Mouse (Mus musculus): Measurements from ENCODE around the gene Esrrg. TPM values are rescaled to one million over a fixed set of nuclear protein-coding genes. Genes with fewer than 3 reads are reported as not detected.
A peak's percentile ranks its signal among the peaks of the same experiment; 100 is the strongest.

The Esrrg gene
- polyA plus RNA-seq, 1 experiment from 2014 or later = 31.6 TPM

- no peaks in the 10 kb centered on the region for H3K27me3 ChIP-seq (replicated peaks)
- H3K4me1 ChIP-seq = no peaks in the 10 kb centered on the region
- no peak overlapping the region for H3K9ac ChIP-seq (replicated peaks)
- H3K4me3 ChIP-seq (replicated peaks) = no peak overlapping the region
- no peaks in the 10 kb centered on the region for H3K9me3 ChIP-seq (replicated peaks)
- H3K27ac ChIP-seq (replicated peaks) = no peak overlapping the region
- H3K36me3 ChIP-seq = no peaks in the 10 kb centered on the region
- ATAC-seq (ENCODE audit: low FRiP score) = no peak
- WGBS = 38% methylated on average over 6 of the region's 6 CpGs
- no peak overlapping the region for H3K4me2 ChIP-seq
These were observed 499.4 kb downstream of the Esrrg start for GRCm38 (mm10) chr1:188107946-188108345.

GRCm38 (mm10) chr1:188111552-188111951 lies 503.0 kb downstream of the Esrrg start:
- Histone ChIP-seq H3K4me3 (replicated peaks) (no peak overlapping the region), H3K9me3 (replicated peaks) (no peaks in the 10 kb centered on the region), H3K4me1 (no peaks in the 10 kb centered on the region), H3K9ac (replicated peaks) (no peak overlapping the region), H3K36me3 (no peaks in the 10 kb centered on the region), H3K27me3 (replicated peaks) (no peaks in the 10 kb centered on the region), H3K27ac (replicated peaks) (no peak overlapping the region), H3K4me2 (no peak overlapping the region)
- WGBS = 76% methylated on average over 3 of the region's 3 CpGs
- no peak for ATAC-seq (ENCODE audit: low FRiP score)

- no peak for ATAC-seq (ENCODE audit: low FRiP score)
- WGBS = 69% methylated on average over 3 of the region's 3 CpGs
- H3K27me3 ChIP-seq (replicated peaks) = no peaks in the 10 kb centered on the region
- H3K27ac ChIP-seq (replicated peaks) = no peak overlapping the region
- no peak overlapping the region for H3K4me3 ChIP-seq (replicated peaks)
- H3K9ac ChIP-seq (replicated peaks) = no peak overlapping the region
- H3K36me3 ChIP-seq = no peaks in the 10 kb centered on the region
- no peak overlapping the region for H3K4me2 ChIP-seq
- H3K4me1 ChIP-seq = no peaks in the 10 kb centered on the region; the same call in 1 of the 2 replicates
- no peaks in the 10 kb centered on the region for H3K9me3 ChIP-seq (replicated peaks)
These were observed 504.6 kb downstream of the Esrrg start for GRCm38 (mm10) chr1:188113240-188113639.

GRCm38 (mm10) chr1:188118125-188118524 lies 509.5 kb downstream of the Esrrg start:
- Histone ChIP-seq H3K27ac (replicated peaks) (peak overlapping the region; percentile 6; the same call in 1 of the 2 replicates), H3K9me3 (replicated peaks) (no peaks in the 10 kb centered on the region), H3K36me3 (no peaks in the 10 kb centered on the region), H3K9ac (replicated peaks) (no peak overlapping the region), H3K4me3 (replicated peaks) (no peak overlapping the region), H3K4me1 (no peaks in the 10 kb centered on the region; the same call in 1 of the 2 replicates), H3K27me3 (replicated peaks) (no peaks in the 10 kb centered on the region), H3K4me2 (no peak overlapping the region)
- WGBS = 40% methylated on average over 3 of the region's 3 CpGs
- ATAC-seq (ENCODE audit: low FRiP score) = peak; percentile 57; the same call in 1 of the 2 replicates

GRCm38 (mm10) chr1:188119806-188120205 lies 511.2 kb downstream of the Esrrg start:
- no peak for ATAC-seq (ENCODE audit: low FRiP score)

GRCm38 (mm10) chr1:188125521-188126021 lies 517.0 kb downstream of the Esrrg start:
- H3K4me2 ChIP-seq = no peak overlapping the region
- H3K9ac ChIP-seq (replicated peaks) = no peak overlapping the region
- H3K36me3 ChIP-seq = no peaks in the 10 kb centered on the region
- H3K9me3 ChIP-seq (replicated peaks) = no peaks in the 10 kb centered on the region
- no peak overlapping the region for H3K4me3 ChIP-seq (replicated peaks)
- no peaks in the 10 kb centered on the region for H3K4me1 ChIP-seq
- H3K27ac ChIP-seq (replicated peaks) = no peak overlapping the region
- ATAC-seq (ENCODE audit: low FRiP score) = no peak
- WGBS = 92% methylated on average over 6 of the region's 6 CpGs
- no peaks in the 10 kb centered on the region for H3K27me3 ChIP-seq (replicated peaks)

More at GRCm38 (mm10) chr1:188119806-188120205, 511.2 kb downstream of the Esrrg start:
- Histone ChIP-seq H3K4me1 (no peaks in the 10 kb centered on the region; the same call in 1 of the 2 replicates), H3K4me3 (replicated peaks) (no peak overlapping the region), H3K36me3 (no peaks in the 10 kb centered on the region), H3K9me3 (replicated peaks) (no peaks in the 10 kb centered on the region), H3K27ac (replicated peaks) (no peak overlapping the region), H3K27me3 (replicated peaks) (no peaks in the 10 kb centered on the region), H3K4me2 (no peak overlapping the region), H3K9ac (replicated peaks) (no peak overlapping the region)
- WGBS = 82% methylated on average over 8 of the region's 8 CpGs

GRCm38 (mm10) chr1:188136126-188136525 lies 527.5 kb downstream of the Esrrg start:
- H3K27me3 ChIP-seq (replicated peaks) = no peaks in the 10 kb centered on the region
- H3K4me1 ChIP-seq = peaks cover 7% of the 10 kb centered on the region; the same call in 1 of the 2 replicates
- ATAC-seq (ENCODE audit: low FRiP score) = no peak
- H3K36me3 ChIP-seq = no peaks in the 10 kb centered on the region
- H3K9me3 ChIP-seq (replicated peaks) = no peaks in the 10 kb centered on the region
- WGBS = 49% methylated on average over 5 of the region's 5 CpGs
- H3K27ac ChIP-seq (replicated peaks) = no peak overlapping the region
- H3K4me2 ChIP-seq = no peak overlapping the region
- H3K4me3 ChIP-seq (replicated peaks) = no peak overlapping the region
- no peak overlapping the region for H3K9ac ChIP-seq (replicated peaks)

- ATAC-seq (ENCODE audit: low FRiP score) = no peak
- no peaks in the 10 kb centered on the region for H3K27me3 ChIP-seq (replicated peaks)
- H3K4me3 ChIP-seq (replicated peaks) = no peak overlapping the region
- no peak overlapping the region for H3K9ac ChIP-seq (replicated peaks)
- H3K4me1 ChIP-seq = peaks cover 7% of the 10 kb centered on the region; the same call in 1 of the 2 replicates
- 40% methylated on average over 4 of the region's 4 CpGs for WGBS
- H3K36me3 ChIP-seq = no peaks in the 10 kb centered on the region
- H3K4me2 ChIP-seq = no peak overlapping the region
- H3K27ac ChIP-seq (replicated peaks) = no peak overlapping the region
- no peaks in the 10 kb centered on the region for H3K9me3 ChIP-seq (replicated peaks)
These were observed 530.9 kb downstream of the Esrrg start for GRCm38 (mm10) chr1:188139473-188139872.

- H3K4me1 ChIP-seq = peaks cover 7% of the 10 kb centered on the region; the same call in 1 of the 2 replicates
- no peaks in the 10 kb centered on the region for H3K9me3 ChIP-seq (replicated peaks)
- H3K9ac ChIP-seq (replicated peaks) = no peak overlapping the region
- 57% methylated on average over 4 of the region's 4 CpGs for WGBS
- ATAC-seq (ENCODE audit: low FRiP score) = no peak
- H3K27me3 ChIP-seq (replicated peaks) = no peaks in the 10 kb centered on the region
- H3K27ac ChIP-seq (replicated peaks) = no peak overlapping the region
- no peak overlapping the region for H3K4me3 ChIP-seq (replicated peaks)
- no peaks in the 10 kb centered on the region for H3K36me3 ChIP-seq
- H3K4me2 ChIP-seq = no peak overlapping the region
These were observed 531.6 kb downstream of the Esrrg start for GRCm38 (mm10) chr1:188140221-188140620.

- no peak overlapping the region for H3K9ac ChIP-seq (replicated peaks)
- 60% methylated on average over 12 of the region's 12 CpGs for WGBS
- H3K4me1 ChIP-seq = peaks cover 6% of the 10 kb centered on the region
- no peaks in the 10 kb centered on the region for H3K9me3 ChIP-seq (replicated peaks)
- no peak overlapping the region for H3K4me3 ChIP-seq (replicated peaks)
- H3K4me2 ChIP-seq = no peak overlapping the region
- no peak for ATAC-seq (ENCODE audit: low FRiP score)
- H3K27me3 ChIP-seq (replicated peaks) = 0 out of 2 replicates have a peak, but pooled peaks cover 4% of the 10 kb centered on the region
- H3K27ac ChIP-seq (replicated peaks) = no peak overlapping the region
- H3K36me3 ChIP-seq = no peaks in the 10 kb centered on the region
These were observed 539.0 kb downstream of the Esrrg start for GRCm38 (mm10) chr1:188147381-188148156.

GRCm38 (mm10) chr1:188151066-188151465 lies 542.5 kb downstream of the Esrrg start:
- Histone ChIP-seq H3K9ac (replicated peaks) (no peak overlapping the region), H3K4me1 (peaks cover 15% of the 10 kb centered on the region), H3K4me3 (replicated peaks) (no peak overlapping the region), H3K27ac (replicated peaks) (no peak overlapping the region), H3K4me2 (no peak overlapping the region), H3K27me3 (replicated peaks) (peaks cover 7% of the 10 kb centered on the region; the same call in 1 of the 2 replicates), H3K9me3 (replicated peaks) (no peaks in the 10 kb centered on the region), H3K36me3 (no peaks in the 10 kb centered on the region)
- WGBS = 27% methylated on average over 8 of the region's 8 CpGs
- no peak for ATAC-seq (ENCODE audit: low FRiP score)

- no peaks in the 10 kb centered on the region for H3K9me3 ChIP-seq (replicated peaks)
- H3K27me3 ChIP-seq (replicated peaks) = peaks cover 7% of the 10 kb centered on the region; the same call in 1 of the 2 replicates
- no peak overlapping the region for H3K27ac ChIP-seq (replicated peaks)
- no peak overlapping the region for H3K4me2 ChIP-seq
- H3K36me3 ChIP-seq = no peaks in the 10 kb centered on the region
- H3K4me1 ChIP-seq = peaks cover 15% of the 10 kb centered on the region
- 93% methylated on average over 2 of the region's 2 CpGs for WGBS
- H3K9ac ChIP-seq (replicated peaks) = no peak overlapping the region
- no peak for ATAC-seq (ENCODE audit: low FRiP score)
- H3K4me3 ChIP-seq (replicated peaks) = no peak overlapping the region
These were observed 543.4 kb downstream of the Esrrg start for GRCm38 (mm10) chr1:188152011-188152410.
